Mouse (Mus musculus) MEL (cell line): Measurements from ENCODE around the gene Fam166b.

ENCODE experiments used
- CHD1 ChIP-seq: IDR thresholded peaks from 2 replicates; pipeline ENCODE4 v1.6.1; 2012; ENCODE audit warnings: low read depth, mild to moderate bottlenecking, inconsistent platforms, low read length, improper control_type of control experiment
- CTCF ChIP-seq, 3 experiments: IDR thresholded peaks in 2 of 3; conservative IDR thresholded peaks in 1 of 3; 2 replicates each; pipeline ENCODE4 v1.5.1; 2011 to 2012; ENCODE audit warnings: low read length in 3 of 3, low read depth in 2 of 3, mild to moderate bottlenecking in 2 of 3, improper control_type of control experiment in 1 of 3, inconsistent platforms in 1 of 3, mixed read lengths in 1 of 3, moderate library complexity in 1 of 3; ENCODE audit not compliant: control insufficient read depth in 1 of 3, insufficient read depth in 1 of 3, poor library complexity in 1 of 3, severe bottlenecking in 1 of 3
- GABPA ChIP-seq: IDR thresholded peaks from 2 replicates; pipeline ENCODE4 v1.6.1; 2012; ENCODE audit warnings: low read depth, mild to moderate bottlenecking, inconsistent platforms, low read length, improper control_type of control experiment, moderate library complexity
- MAX ChIP-seq: IDR thresholded peaks from 2 replicates; pipeline ENCODE4 v1.6.1; 2011; ENCODE audit warnings: low read length, improper control_type of control experiment
- POLR2A ChIP-seq, 2 experiments: IDR thresholded peaks; 2 replicates each; pipeline ENCODE4 v1.6.1; 2011 to 2012; ENCODE audit warnings: low read length in 2 of 2, mild to moderate bottlenecking in 2 of 2, control low read depth in 1 of 2, improper control_type of control experiment in 1 of 2, low read depth in 1 of 2, moderate library complexity in 1 of 2; ENCODE audit not compliant: control insufficient read depth in 1 of 2, insufficient read depth in 1 of 2, poor library complexity in 1 of 2
- RCOR1 ChIP-seq: IDR thresholded peaks from 2 replicates; pipeline ENCODE4 v1.6.1; 2012; ENCODE audit warnings: low read depth, mild to moderate bottlenecking, inconsistent platforms, low read length, improper control_type of control experiment
- TCF12 ChIP-seq: IDR thresholded peaks from 2 replicates; pipeline ENCODE4 v1.6.1; 2014; ENCODE audit warnings: low read depth, mild to moderate bottlenecking, inconsistent platforms, low read length, improper control_type of control experiment, moderate library complexity
- ZKSCAN1 ChIP-seq: IDR thresholded peaks from 2 replicates; pipeline ENCODE4 v1.6.1; 2012; ENCODE audit warnings: low read depth, mild to moderate bottlenecking, inconsistent platforms, low read length, improper control_type of control experiment, moderate library complexity

DNA sequence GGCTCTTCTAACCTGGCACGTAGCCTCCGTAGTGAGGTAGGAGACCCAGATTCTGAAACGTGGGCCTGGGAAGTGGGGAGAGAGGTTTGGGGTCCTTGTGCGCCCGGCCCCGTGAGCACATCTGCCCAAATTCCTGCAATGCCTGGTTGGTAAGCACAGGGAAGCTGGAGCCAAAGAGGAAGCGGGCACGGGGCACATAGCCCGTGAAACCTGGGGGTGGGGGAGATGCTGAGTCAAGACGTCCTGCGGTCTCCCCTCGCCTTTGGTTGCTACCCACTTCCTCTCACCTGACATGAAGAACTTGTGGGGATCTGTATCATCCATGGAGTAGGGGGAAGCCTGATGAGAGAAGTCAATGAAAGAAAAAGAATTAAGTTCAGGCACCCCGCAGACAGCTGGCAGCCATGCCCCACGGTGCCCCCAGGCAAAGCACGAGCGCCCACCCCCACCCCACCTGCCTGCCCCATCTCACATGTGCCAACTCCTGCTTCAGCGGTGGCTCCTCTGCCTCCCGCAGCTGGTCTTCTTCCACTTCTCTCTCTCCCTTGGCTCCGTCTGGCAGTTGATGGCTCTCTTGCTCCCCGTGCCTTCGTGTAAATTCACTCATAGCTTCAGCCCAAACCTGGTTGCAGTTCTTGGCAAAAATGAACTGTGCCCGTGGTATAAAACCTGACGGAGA is 1.3 kb downstream of the Fam166b start:
- TF ChIP-seq POLR2A (IDR thresholded peaks at IDR 0.05; ENCODE audit: control insufficient read depth in 1 of 2, insufficient read depth in 1 of 2, low read depth in 1 of 2, low read length in 2 of 2, poor library complexity in 1 of 2) (no peak), MAX (no peak), ZKSCAN1 (no peak), RCOR1 (no peak), TCF12 (no peak), CTCF (IDR thresholded peaks at IDR 0.05 in 2 of 3, conservative IDR thresholded peaks at IDR 0.05 in 1 of 3; ENCODE audit: control insufficient read depth in 1 of 3, insufficient read depth in 1 of 3, low read depth in 2 of 3, low read length in 3 of 3, poor library complexity in 1 of 3, severe bottlenecking in 1 of 3) (no peak), GABPA (no peak), CHD1 (no peak)
